26 mouse cellular contexts compared by ENCODE assay signal in genomic region chr13:75789061-75789834, GRCm38 (mm10). TPM values are rescaled to one million over a fixed set of nuclear protein-coding genes. Genes with fewer than 3 reads are reported as not detected.
DNase-seq lines count a peak whose midpoint lies in the region; ATAC-seq and TF ChIP-seq lines count a peak whose summit lies in the region.
"Had no signal": no experiment of that assay in that cellular context is flagged by ENCODE, and none has a peak within 500 bp of the region (broad histone marks: within the 10 kb centered on the region; RNA-seq: fewer than 3 reads in every experiment).

No protein-coding gene starts in this region.

- no peaks in the 10 kb centered on the region for H3K4me1 ChIP-seq in lung, postnatal 0 days (ENCODE audit: insufficient read depth, low read depth, low read length)
- H3K4me1 ChIP-seq in bone marrow, adult 2 months (ENCODE audit: control insufficient read depth, insufficient read depth, low read length) = peaks cover 4% of the 10 kb centered on the region
- no peaks in the 10 kb centered on the region for H3K4me1 ChIP-seq in stomach, postnatal 0 days (replicated peaks; ENCODE audit: control insufficient read depth, insufficient read depth)
- H3K4me1 ChIP-seq in forebrain, embryonic 12.5 days = no peaks in the 10 kb centered on the region
- H3K4me1 ChIP-seq: embryonic facial prominence, embryonic 15.5 days; heart, embryonic 15.5 days; hindbrain, embryonic 10.5 days; limb, embryonic 10.5 days; lung, embryonic 15.5 days; midbrain, embryonic 15.5 days had no signal

- H3K27ac ChIP-seq in lung, postnatal 0 days (ENCODE audit: low read length) = no peak overlapping the region
- peak overlapping the region; percentile 45; the same call in 1 of the 2 replicates for H3K27ac ChIP-seq in bone marrow, adult 2 months (ENCODE audit: control insufficient read depth, insufficient read depth, low read depth, low read length, poor library complexity)
- H3K27ac ChIP-seq in stomach, postnatal 0 days (replicated peaks) = 0 out of 2 replicates have a peak overlapping the region, but pooled peaks have one; percentile 45
- no peak overlapping the region for H3K27ac ChIP-seq in forebrain, embryonic 12.5 days
- H3K27ac ChIP-seq: embryonic facial prominence, embryonic 15.5 days; heart, adult 2 months; heart, embryonic 15.5 days; hindbrain, embryonic 10.5 days; limb, embryonic 10.5 days; lung, embryonic 15.5 days; midbrain, embryonic 15.5 days had no signal

- no peak for ATAC-seq in lung, postnatal 0 days
- ATAC-seq in megakaryocyte, adult 5-6 weeks (ENCODE audit: poor library complexity, severe bottlenecking) = peak; percentile 59
- no peak for ATAC-seq in stomach, postnatal 0 days (ENCODE audit: low FRiP score, low TSS enrichment)
- ATAC-seq in forebrain, embryonic 12.5 days (ENCODE audit: low FRiP score) = no peak
- no peak for ATAC-seq in erythroblast, adult 5-6 weeks (replicated peaks; ENCODE audit: low FRiP score, poor library complexity, severe bottlenecking)
- ATAC-seq: midbrain, embryonic 15.5 days had no signal

- no peak overlapping the region for H3K4me3 ChIP-seq in lung, postnatal 0 days (ENCODE audit: low read depth, low read length)
- H3K4me3 ChIP-seq in bone marrow, adult 2 months (replicated peaks; ENCODE audit: control insufficient read depth, low read depth, low read length) = no peak overlapping the region
- H3K4me3 ChIP-seq in stomach, postnatal 0 days (ENCODE audit: low read depth, low read length) = no peak overlapping the region
- H3K4me3 ChIP-seq in forebrain, embryonic 12.5 days (replicated peaks) = no peak overlapping the region
- H3K4me3 ChIP-seq: embryonic facial prominence, embryonic 15.5 days; heart, adult 2 months; heart, embryonic 15.5 days; hindbrain, embryonic 10.5 days; limb, embryonic 10.5 days; lung, embryonic 15.5 days; megakaryocyte, embryonic 14.5 days; midbrain, embryonic 15.5 days had no signal

- no peaks in the 10 kb centered on the region for H3K27me3 ChIP-seq in lung, postnatal 0 days (replicated peaks; ENCODE audit: insufficient read depth, low read length)
- H3K27me3 ChIP-seq in stomach, postnatal 0 days (ENCODE audit: control insufficient read depth, insufficient read depth, low read length) = no peaks in the 10 kb centered on the region
- no peaks in the 10 kb centered on the region for H3K27me3 ChIP-seq in forebrain, embryonic 12.5 days
- H3K27me3 ChIP-seq: embryonic facial prominence, embryonic 15.5 days; heart, embryonic 15.5 days; lung, embryonic 15.5 days; megakaryocyte, embryonic 14.5 days; midbrain, embryonic 15.5 days had no signal

- no peak overlapping the region for H3K9ac ChIP-seq in lung, postnatal 0 days (replicated peaks; ENCODE audit: low read depth)
- no peak overlapping the region for H3K9ac ChIP-seq in stomach, postnatal 0 days (ENCODE audit: low read length)
- H3K9ac ChIP-seq in forebrain, embryonic 12.5 days = no peak overlapping the region
- H3K9ac ChIP-seq: embryonic facial prominence, embryonic 15.5 days; heart, embryonic 15.5 days; lung, embryonic 15.5 days; midbrain, embryonic 15.5 days had no signal

- H3K36me3 ChIP-seq in lung, postnatal 0 days (ENCODE audit: insufficient read depth, low read length) = no peaks in the 10 kb centered on the region
- no peaks in the 10 kb centered on the region for H3K36me3 ChIP-seq in stomach, postnatal 0 days (ENCODE audit: control insufficient read depth, insufficient read depth, low read length)
- no peaks in the 10 kb centered on the region for H3K36me3 ChIP-seq in forebrain, embryonic 12.5 days (replicated peaks)
- H3K36me3 ChIP-seq: embryonic facial prominence, embryonic 15.5 days; heart, embryonic 15.5 days; hindbrain, embryonic 10.5 days; limb, embryonic 10.5 days; lung, embryonic 15.5 days; midbrain, embryonic 15.5 days had no signal

- WGBS in lung, postnatal 0 days = 83% methylated on average over 2 of the region's 2 CpGs
- WGBS in bone marrow, adult 2 months = 48% methylated on average over 2 of the region's 2 CpGs
- WGBS in stomach, postnatal 0 days = 83% methylated on average over 2 of the region's 2 CpGs
- 86% methylated on average over 2 of the region's 2 CpGs for WGBS in forebrain, embryonic 12.5 days

- H3K4me2 ChIP-seq in lung, postnatal 0 days (replicated peaks; ENCODE audit: low read depth, low read length) = no peak overlapping the region
- H3K4me2 ChIP-seq in stomach, postnatal 0 days (replicated peaks; ENCODE audit: low read depth) = no peak overlapping the region
- no peak overlapping the region for H3K4me2 ChIP-seq in forebrain, embryonic 12.5 days
- H3K4me2 ChIP-seq: embryonic facial prominence, embryonic 15.5 days; heart, embryonic 15.5 days; liver, embryonic 11.5 days; lung, embryonic 15.5 days; midbrain, embryonic 15.5 days had no signal

- no peaks in the 10 kb centered on the region for H3K9me3 ChIP-seq in lung, postnatal 0 days (ENCODE audit: low read length)
- no peaks in the 10 kb centered on the region for H3K9me3 ChIP-seq in stomach, postnatal 0 days (ENCODE audit: control insufficient read depth, low read length)
- H3K9me3 ChIP-seq in forebrain, embryonic 12.5 days = no peaks in the 10 kb centered on the region
- H3K9me3 ChIP-seq: embryonic facial prominence, embryonic 15.5 days; heart, embryonic 15.5 days; hindbrain, embryonic 10.5 days; limb, embryonic 10.5 days; lung, embryonic 15.5 days; megakaryocyte, embryonic 14.5 days; midbrain, embryonic 15.5 days had no signal

- TF ChIP-seq EP300 in lung, postnatal 0 days (IDR thresholded peaks at IDR 0.05) = no peak
- no peak for TF ChIP-seq EP300 in stomach, postnatal 0 days (optimal IDR thresholded peaks at IDR 0.05)

- TF ChIP-seq CTCF in lung, postnatal 0 days (IDR thresholded peaks at IDR 0.05) = no peak
- no peak for TF ChIP-seq CTCF in bone marrow, adult 2 months (IDR thresholded peaks at IDR 0.05; ENCODE audit: control insufficient read depth, insufficient read depth, low read length)
- no peak for TF ChIP-seq CTCF in stomach, postnatal 0 days (IDR thresholded peaks at IDR 0.05; ENCODE audit: low read depth)

- TF ChIP-seq POLR2A in bone marrow, adult 2 months (IDR thresholded peaks at IDR 0.05; ENCODE audit: borderline replicate concordance, control insufficient read depth, low read depth, low read length) = no peak

- peak; percentile 30 for DNase-seq in lung, postnatal 0 days (ENCODE audit: low spot score)
- DNase-seq in lung, postnatal 10 days = no peak
- no peak for DNase-seq in stomach, postnatal 0 days (ENCODE audit: low spot score)
- DNase-seq in frontal cortex, adult 2 months (ENCODE audit: extremely low spot score in 1 of 2, low spot score in 1 of 2) = no peak
- DNase-seq: adrenal gland, adult 8-10 months; cerebellum, adult 11 months; cerebellum, postnatal 14 days; embryo, embryonic 11 days; gastrocnemius, postnatal 14 days; heart, adult 2 months; kidney, adult 18-20 months; kidney, postnatal 10 days; right cerebral cortex, postnatal 4 days; thymus, postnatal 25 days had no signal

RNA-seq across cellular contexts. Expression of gene Glrx, which starts 50.4 kb away (rescaled TPM):
- 106 TPM in 2 replicates for polyA plus RNA-seq in lung, postnatal 0 days (2015; fragmentation: Nextera tagmentation; extraction: Ambion mirVana)
- 27.7 and 64.5 TPM in 2 replicates for polyA plus RNA-seq in bone marrow, adult 2 months (2011; ENCODE audit: insufficient read depth, insufficient read length, low replicate concordance, missing spikeins)
- total RNA-seq in megakaryocyte, adult 5-6 weeks (2015) = 272 and 276 TPM in 2 replicates
- 147 and 155 TPM in 2 replicates for total RNA-seq in megakaryocyte, adult 5-6 weeks (2017)
- 416 and 426 TPM in 2 replicates for polyA plus RNA-seq in stomach, postnatal 0 days (2015; fragmentation: Nextera tagmentation; extraction: Ambion mirVana)
- polyA plus RNA-seq in forebrain, embryonic 12.5 days (2016; fragmentation: Nextera tagmentation; extraction: Ambion mirVana) = 24.3 and 27.8 TPM in 2 replicates
- 67.2 and 71.6 TPM in 2 replicates for polyA plus RNA-seq in frontal cortex, adult 2 months (2012; rRNA removed)
- total RNA-seq in erythroblast, adult 5-6 weeks (2015; ENCODE audit: low replicate concordance) = 94.9 and 109 TPM in 2 replicates
- 49.8 and 70.8 TPM in 2 replicates for total RNA-seq in erythroblast, adult 5-6 weeks (2017; ENCODE audit: low replicate concordance)

Comparison
In these comparisons a context has a peak if more than half of its experiments do, and no peak if none do; other contexts are left out.
1. H3K27ac ChIP-seq: peak in bone marrow, adult 2 months (single experiment) and stomach, postnatal 0 days (single experiment); none in lung, postnatal 0 days (single experiment) and forebrain, embryonic 12.5 days (single experiment).